Mouse (Mus musculus): ENCODE measurements around the gene Ube4a. TPM values are rescaled to one million over a fixed set of nuclear protein-coding genes. Genes with fewer than 3 reads are reported as not detected.
"Not testable (repeated sequence)": the region's sequence is repeated elsewhere in the genome, so short reads cannot be mapped to it uniquely, and the experiment has no call there.

Gene Ube4a
- polyA plus RNA-seq, 1 experiment, result 2.0 TPM

GRCm38 (mm10) chr9:44982531-44982930, 17.1 kb upstream of the Ube4a start:
- Histone ChIP-seq H3K36me3 (replicated peaks; ENCODE audit: low read length) (no peaks in the 10 kb centered on the region), H3K4me3 (replicated peaks) (no peak overlapping the region), H3K27me3 (replicated peaks) (peaks cover 24% of the 10 kb centered on the region), H3K9me3 (no peaks in the 10 kb centered on the region), H3K4me1 (peaks cover 57% of the 10 kb centered on the region)
- TF ChIP-seq FLI1 (IDR thresholded peaks at IDR 0.05; ENCODE audit: low read length) (no peak), GATA1 (IDR thresholded peaks at IDR 0.05; ENCODE audit: borderline replicate concordance, low read length) (no peak)

GRCm38 (mm10) chr9:44982081-44982480, 16.7 kb upstream of the Ube4a start:
- Histone ChIP-seq H3K4me1 (peaks cover 52% of the 10 kb centered on the region), H3K9me3 (no peaks in the 10 kb centered on the region), H3K36me3 (replicated peaks; ENCODE audit: low read length) (no peaks in the 10 kb centered on the region), H3K27me3 (replicated peaks) (peaks cover 24% of the 10 kb centered on the region), H3K4me3 (replicated peaks) (no peak overlapping the region)
- no peak for TF ChIP-seq FLI1 (IDR thresholded peaks at IDR 0.05; ENCODE audit: low read length)
- no peak for TF ChIP-seq GATA1 (IDR thresholded peaks at IDR 0.05; ENCODE audit: borderline replicate concordance, low read length)

- Histone ChIP-seq H3K36me3 (replicated peaks; ENCODE audit: low read length) (no peaks in the 10 kb centered on the region), H3K4me3 (replicated peaks) (no peak within 1 kb of the TSS), H3K9me3 (no peaks in the 10 kb centered on the region), H3K27me3 (replicated peaks) (peaks cover 24% of the 10 kb centered on the region), H3K4me1 (peaks cover 48% of the 10 kb centered on the region)
- TF ChIP-seq GATA1 (IDR thresholded peaks at IDR 0.05; ENCODE audit: borderline replicate concordance, low read length) (no peak), FLI1 (IDR thresholded peaks at IDR 0.05; ENCODE audit: low read length) (no peak)
Measured at GRCm38 (mm10) chr9:44981676-44982075, 16.3 kb upstream of the Ube4a start, which contains the start of gene Cd3d. Cd3d (plus strand) TSS chr9:44981786.

GRCm38 (mm10) chr9:44981104-44981503, 15.7 kb upstream of the Ube4a start:
- Histone ChIP-seq H3K4me1 (peaks cover 42% of the 10 kb centered on the region), H3K4me3 (replicated peaks) (no peak overlapping the region)
- no peak for TF ChIP-seq FLI1 (IDR thresholded peaks at IDR 0.05; ENCODE audit: low read length)
- no peak for TF ChIP-seq GATA1 (IDR thresholded peaks at IDR 0.05; ENCODE audit: borderline replicate concordance, low read length)

GRCm38 (mm10) chr9:44980242-44980641, 14.8 kb upstream of the Ube4a start, which contains the start of gene Cd3g:
Cd3g (minus strand) TSS chr9:44980431.
- H3K4me3 ChIP-seq (replicated peaks), result no peak within 1 kb of the TSS

More at GRCm38 (mm10) chr9:44981104-44981503, 15.7 kb upstream of the Ube4a start:
- Histone ChIP-seq H3K27me3 (replicated peaks) (peaks cover 26% of the 10 kb centered on the region), H3K36me3 (replicated peaks; ENCODE audit: low read length) (no peaks in the 10 kb centered on the region), H3K9me3 (no peaks in the 10 kb centered on the region)

GRCm38 (mm10) chr9:44979806-44980205, 14.4 kb upstream of the Ube4a start:
- Histone ChIP-seq H3K9me3 (peaks cover 9% of the 10 kb centered on the region), H3K27me3 (replicated peaks) (peaks cover 22% of the 10 kb centered on the region), H3K4me1 (peaks cover 29% of the 10 kb centered on the region), H3K4me3 (replicated peaks) (no peak overlapping the region), H3K36me3 (replicated peaks; ENCODE audit: low read length) (no peaks in the 10 kb centered on the region)
- TF ChIP-seq GATA1 (IDR thresholded peaks at IDR 0.05; ENCODE audit: borderline replicate concordance, low read length) (no peak), FLI1 (IDR thresholded peaks at IDR 0.05; ENCODE audit: low read length) (no peak)

More at GRCm38 (mm10) chr9:44980242-44980641, 14.8 kb upstream of the Ube4a start, which contains the start of gene Cd3g:
- TF ChIP-seq FLI1 (IDR thresholded peaks at IDR 0.05; ENCODE audit: low read length), result no peak
- no peak for TF ChIP-seq GATA1 (IDR thresholded peaks at IDR 0.05; ENCODE audit: borderline replicate concordance, low read length)
- H3K4me1 ChIP-seq, result peaks cover 34% of the 10 kb centered on the region
- no peaks in the 10 kb centered on the region for H3K36me3 ChIP-seq (replicated peaks; ENCODE audit: low read length)
- H3K9me3 ChIP-seq, result peaks cover 6% of the 10 kb centered on the region
- H3K27me3 ChIP-seq (replicated peaks), result peaks cover 26% of the 10 kb centered on the region

- Histone ChIP-seq H3K4me3 (replicated peaks) (no peak overlapping the region), H3K9me3 (peaks cover 9% of the 10 kb centered on the region), H3K4me1 (peaks cover 37% of the 10 kb centered on the region), H3K27me3 (replicated peaks) (peaks cover 36% of the 10 kb centered on the region), H3K36me3 (replicated peaks; ENCODE audit: low read length) (no peaks in the 10 kb centered on the region)
- TF ChIP-seq FLI1 (IDR thresholded peaks at IDR 0.05; ENCODE audit: low read length) (no peak), GATA1 (IDR thresholded peaks at IDR 0.05; ENCODE audit: borderline replicate concordance, low read length) (no peak)
Measured at GRCm38 (mm10) chr9:44977813-44978212, 12.4 kb upstream of the Ube4a start.

GRCm38 (mm10) chr9:44969450-44969849, 4.0 kb upstream of the Ube4a start:
- Histone ChIP-seq H3K9me3 (no peaks in the 10 kb centered on the region), H3K27me3 (replicated peaks) (peaks cover 26% of the 10 kb centered on the region), H3K4me3 (replicated peaks) (no peak overlapping the region), H3K36me3 (replicated peaks; ENCODE audit: low read length) (no peaks in the 10 kb centered on the region), H3K4me1 (peaks cover 39% of the 10 kb centered on the region)
- TF ChIP-seq FLI1 (IDR thresholded peaks at IDR 0.05; ENCODE audit: low read length) (no peak), GATA1 (IDR thresholded peaks at IDR 0.05; ENCODE audit: borderline replicate concordance, low read length) (no peak)

- not testable (repeated sequence) for H3K36me3 ChIP-seq (replicated peaks; ENCODE audit: low read length); H3K9me3 ChIP-seq; H3K4me3 ChIP-seq (replicated peaks)
- peaks cover 11% of the 10 kb centered on the region for H3K27me3 ChIP-seq (replicated peaks)
- peaks cover 33% of the 10 kb centered on the region for H3K4me1 ChIP-seq
Measured at GRCm38 (mm10) chr9:44967763-44968162, 2.4 kb upstream of the Ube4a start.

- Histone ChIP-seq H3K4me1 (peaks cover 33% of the 10 kb centered on the region), H3K27me3 (replicated peaks) (peaks cover 7% of the 10 kb centered on the region), H3K4me3 (replicated peaks) (peak overlapping the region; percentile 1), H3K9me3 (no peaks in the 10 kb centered on the region), H3K36me3 (replicated peaks; ENCODE audit: low read length) (peaks cover 19% of the 10 kb centered on the region)
- TF ChIP-seq GATA1 (IDR thresholded peaks at IDR 0.05; ENCODE audit: borderline replicate concordance, low read length), result no peak
- TF ChIP-seq FLI1 (IDR thresholded peaks at IDR 0.05; ENCODE audit: low read length), result no peak
Measured at GRCm38 (mm10) chr9:44966815-44967242, 1.4 kb upstream of the Ube4a start.
